Mouse (Mus musculus) layer of hippocampus, adult 18-20 months (tissue): ENCODE results near the gene Fads1. TPM values are rescaled to one million over a fixed set of nuclear protein-coding genes. Genes with fewer than 3 reads are reported as not detected.
"Not testable (repeated sequence)": the region's sequence is repeated elsewhere in the genome, so short reads cannot be mapped to it uniquely, and the experiment has no call there.

Source experiments
- DNase-seq, 2 experiments: peaks; one replicate each; pipeline ENCODE4 v3.0.0; 2022; ENCODE audit warnings: low spot score in 2 of 2
- long read RNA-seq: library from polyadenylated mRNA; stranded (forward); transcript quantifications from one replicate; pipeline ENCODE4 v2.0.0, GENCODE M21; 2021
- total RNA-seq, 2 experiments: library from RNA; stranded (reverse); gene quantifications; 2 replicates each; pipeline ENCODE4 v1.2.3; 2021

Gene Fads1
- total RNA-seq: 100 to 1,000 TPM; 187 to 200 TPM
- long read RNA-seq, transcript Fads1-201 (12 exons, 3,460 nt): major isoform, 221 of 284 reads
- long read RNA-seq, partial matches to known transcripts: 54 of 284 reads
- long read RNA-seq, other reads (novel, unspliced or antisense): 9 of 284 reads

GRCm38 (mm10) chr19:10182670-10183298, at the start of gene Fads1:
Fads1 (plus strand) TSS chr19:10182888.
- peak; percentile 92 to 96 for DNase-seq

- no peak for DNase-seq
These were observed 48.0 kb upstream of the Fads1 start for GRCm38 (mm10) chr19:10134692-10135091.

- no peak for DNase-seq
These were observed 45.3 kb upstream of the Fads1 start for GRCm38 (mm10) chr19:10137423-10137822.

GRCm38 (mm10) chr19:10139736-10140135, 43.0 kb upstream of the Fads1 start:
- DNase-seq: no peak

GRCm38 (mm10) chr19:10143667-10144066, 39.0 kb upstream of the Fads1 start:
- no peak for DNase-seq

- no peak for DNase-seq
These were observed 38.2 kb upstream of the Fads1 start for GRCm38 (mm10) chr19:10144464-10144863.

- no peak for DNase-seq
These were observed 34.1 kb upstream of the Fads1 start for GRCm38 (mm10) chr19:10148555-10148954.

- no peak for DNase-seq
These were observed 33.5 kb upstream of the Fads1 start for GRCm38 (mm10) chr19:10149189-10149588.

- DNase-seq: no peak
These were observed 25.0 kb upstream of the Fads1 start for GRCm38 (mm10) chr19:10157725-10158124.

GRCm38 (mm10) chr19:10163896-10164295, 18.8 kb upstream of the Fads1 start:
- no peak for DNase-seq

GRCm38 (mm10) chr19:10165928-10166327, 16.8 kb upstream of the Fads1 start:
- DNase-seq: not testable (repeated sequence)

GRCm38 (mm10) chr19:10167112-10167511, 15.6 kb upstream of the Fads1 start:
- no peak for DNase-seq

GRCm38 (mm10) chr19:10167951-10168350, 14.7 kb upstream of the Fads1 start:
- no peak for DNase-seq

- no peak for DNase-seq
These were observed 14.2 kb upstream of the Fads1 start for GRCm38 (mm10) chr19:10168441-10168840.

- DNase-seq: no peak
These were observed 13.5 kb upstream of the Fads1 start for GRCm38 (mm10) chr19:10169179-10169578.

GRCm38 (mm10) chr19:10169692-10170330, 12.9 kb upstream of the Fads1 start:
- not testable (repeated sequence) for DNase-seq

GRCm38 (mm10) chr19:10170466-10170865, 12.2 kb upstream of the Fads1 start:
- DNase-seq: no peak

- no peak for DNase-seq
These were observed 11.3 kb upstream of the Fads1 start for GRCm38 (mm10) chr19:10171359-10171758.

- DNase-seq: peak; percentile 62 to 81
These were observed 10.8 kb upstream of the Fads1 start for GRCm38 (mm10) chr19:10171846-10172245.

- no peak for DNase-seq
These were observed 9.5 kb upstream of the Fads1 start for GRCm38 (mm10) chr19:10173116-10173718.

- DNase-seq: no peak
These were observed 8.7 kb upstream of the Fads1 start for GRCm38 (mm10) chr19:10173844-10174539.

- no peak for DNase-seq
These were observed 7.7 kb upstream of the Fads1 start for GRCm38 (mm10) chr19:10174956-10175355.
